Mouse (Mus musculus): ENCODE measurements around the gene 1110004F10Rik.

Gene 1110004F10Rik

DNA sequence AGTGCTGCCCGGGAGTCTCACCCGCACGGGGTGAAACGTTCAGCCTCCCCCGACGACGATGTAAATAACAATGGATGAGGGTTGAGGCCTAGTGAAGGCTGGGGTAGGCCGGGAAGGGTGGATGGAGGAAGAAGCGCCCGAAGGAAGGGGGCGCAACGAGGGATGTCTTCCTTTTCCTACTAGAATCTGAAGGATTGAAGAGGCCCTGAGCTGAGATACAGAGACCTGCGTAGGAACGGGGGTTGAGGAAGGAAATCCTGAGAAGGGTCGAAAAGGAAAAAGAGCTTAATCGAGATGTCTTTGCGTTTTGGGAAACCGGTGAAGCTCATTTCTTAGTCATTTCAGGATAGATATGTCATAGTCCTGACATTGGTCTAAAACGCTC is 54.3 kb downstream of the 1110004F10Rik start:
- DNase-seq (ENCODE audit: low spot score) = no peak

DNA sequence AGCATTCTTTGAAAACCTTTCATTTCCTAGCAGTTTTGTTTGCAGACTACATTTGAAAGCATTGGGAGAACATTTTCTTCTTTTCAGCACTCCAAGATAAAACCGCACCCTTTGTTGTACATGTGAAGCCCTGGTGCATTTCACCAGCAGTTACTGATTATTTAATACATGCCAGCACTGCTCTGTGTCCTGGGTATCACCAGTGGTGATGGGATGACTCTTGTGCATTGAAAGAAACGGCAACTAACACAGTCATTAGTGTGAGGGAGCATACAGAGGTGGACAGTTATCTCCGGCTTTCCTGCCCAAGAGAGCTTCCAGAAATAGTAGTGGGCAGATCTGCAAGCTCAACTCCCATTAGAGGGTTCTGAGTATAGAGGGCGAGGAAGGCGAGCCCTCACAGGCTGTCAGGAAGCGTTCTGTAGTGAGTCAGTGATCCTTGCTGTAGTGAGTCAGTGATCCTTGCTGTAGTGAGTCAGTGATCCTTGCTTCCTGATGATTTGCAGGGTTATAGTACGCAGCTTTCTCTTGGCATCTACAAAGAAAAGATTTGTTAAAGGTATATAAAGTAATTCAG is 60.8 kb downstream of the 1110004F10Rik start:
- DNase-seq (ENCODE audit: low spot score) = no peak

- no peak for DNase-seq (ENCODE audit: low spot score)
Observed at GRCm38 (mm10) chr7:116103091-116103490, 63.9 kb downstream of the 1110004F10Rik start.

- no peak for DNase-seq (ENCODE audit: low spot score)
Observed at GRCm38 (mm10) chr7:116110661-116111060, 71.5 kb downstream of the 1110004F10Rik start.

DNA sequence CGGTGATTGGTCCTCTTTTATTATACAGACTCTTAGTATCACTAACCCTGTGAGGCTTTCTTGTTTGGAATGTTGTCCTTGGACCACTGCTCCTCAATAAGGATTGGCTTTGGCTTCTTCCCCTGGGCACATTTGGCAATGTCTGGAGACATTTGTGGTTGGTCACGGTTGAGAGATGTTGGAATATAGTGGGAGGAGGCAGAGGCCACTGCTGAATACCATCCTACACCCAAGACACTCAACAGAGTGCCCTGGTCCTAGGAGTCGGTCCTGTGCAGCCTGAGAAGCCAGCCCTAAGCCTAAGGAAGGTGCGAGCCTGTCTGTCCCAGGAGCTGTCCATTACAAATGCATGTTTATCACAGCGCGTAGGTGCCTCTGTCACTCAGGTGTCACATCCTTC is 72.3 kb downstream of the 1110004F10Rik start:
- DNase-seq (ENCODE audit: low spot score) = no peak

DNA sequence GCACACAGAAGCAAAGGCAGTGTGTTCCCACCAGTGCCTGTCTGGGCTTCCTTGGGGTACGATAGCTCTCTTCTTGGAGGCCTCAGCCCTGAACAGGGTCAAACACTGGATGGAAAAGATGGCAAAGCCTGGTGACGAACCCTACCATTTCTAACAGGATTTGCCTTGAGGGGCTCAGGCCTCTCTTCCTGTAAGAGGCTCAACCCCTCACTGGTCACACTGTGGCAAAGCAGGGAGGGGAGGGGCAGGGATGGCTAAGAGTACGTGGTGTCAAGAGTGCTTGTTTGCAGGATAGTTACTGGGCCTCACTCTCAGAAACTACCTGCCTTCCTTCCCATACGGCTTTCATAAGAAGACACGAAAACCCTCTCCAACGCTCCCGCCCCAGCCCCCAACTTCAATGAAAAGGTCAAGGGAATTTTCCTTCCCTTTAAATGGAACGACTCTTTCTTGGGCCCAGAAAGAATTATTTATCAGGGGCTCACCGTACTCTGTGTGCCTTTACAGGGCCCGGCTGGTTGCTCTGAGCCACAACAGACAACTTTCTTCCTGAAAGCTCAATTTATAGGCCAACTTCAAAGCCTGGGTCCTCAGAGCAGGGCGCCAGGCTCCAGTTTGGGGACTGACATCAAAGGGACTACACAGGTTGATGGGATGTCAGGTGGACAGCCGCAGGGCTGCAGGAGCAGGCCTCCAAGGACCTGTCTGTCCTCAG is 76.2 kb downstream of the 1110004F10Rik start:
- DNase-seq (ENCODE audit: low spot score) = no peak

DNA sequence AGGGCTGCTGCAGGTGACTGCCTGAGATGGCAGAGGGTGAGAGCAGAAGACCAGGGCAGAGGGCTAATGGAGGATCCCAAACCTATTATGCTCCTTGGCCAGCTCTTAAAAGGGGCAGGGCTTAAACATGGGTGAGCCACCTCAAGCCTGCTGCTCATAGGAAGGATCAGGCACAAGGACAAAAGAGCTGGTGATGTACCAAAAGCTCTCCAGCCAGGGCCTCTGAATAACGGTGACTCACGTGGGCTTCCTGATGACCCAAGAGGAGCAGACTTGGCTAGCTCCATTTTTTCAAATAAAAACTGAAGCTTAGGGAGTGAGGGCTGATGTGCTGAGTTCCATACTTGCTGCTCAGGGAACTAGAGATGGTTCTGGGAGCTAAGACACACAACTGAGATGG is 76.8 kb downstream of the 1110004F10Rik start:
- no peak for DNase-seq (ENCODE audit: low spot score)

GRCm38 (mm10) chr7:116119306-116119857 is 80.2 kb downstream of the 1110004F10Rik start:
- no peak for DNase-seq (ENCODE audit: low spot score)

DNA sequence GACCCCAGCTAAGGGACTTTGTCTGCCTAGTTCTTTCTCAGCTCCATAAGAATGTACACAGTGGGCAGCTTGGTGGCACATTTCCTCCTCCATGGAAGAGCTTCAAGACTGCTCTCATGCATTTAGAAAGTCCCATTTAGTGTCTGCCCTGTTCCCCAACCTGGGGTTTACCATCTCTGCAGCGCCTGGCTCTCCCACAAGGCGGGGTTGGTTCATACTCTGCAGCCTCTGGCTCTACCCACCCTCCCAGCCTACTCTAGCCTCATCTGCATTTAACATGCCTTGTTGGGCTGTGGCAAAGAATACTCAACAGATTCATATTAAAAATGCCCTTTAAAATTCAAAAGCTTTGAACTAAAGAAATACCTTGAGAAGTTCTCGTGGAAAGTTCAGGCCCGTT is 81.5 kb downstream of the 1110004F10Rik start:
- DNase-seq (ENCODE audit: low spot score) = no peak

- no peak for DNase-seq (ENCODE audit: low spot score)
Observed at GRCm38 (mm10) chr7:116121202-116121601, 82.0 kb downstream of the 1110004F10Rik start.

DNA sequence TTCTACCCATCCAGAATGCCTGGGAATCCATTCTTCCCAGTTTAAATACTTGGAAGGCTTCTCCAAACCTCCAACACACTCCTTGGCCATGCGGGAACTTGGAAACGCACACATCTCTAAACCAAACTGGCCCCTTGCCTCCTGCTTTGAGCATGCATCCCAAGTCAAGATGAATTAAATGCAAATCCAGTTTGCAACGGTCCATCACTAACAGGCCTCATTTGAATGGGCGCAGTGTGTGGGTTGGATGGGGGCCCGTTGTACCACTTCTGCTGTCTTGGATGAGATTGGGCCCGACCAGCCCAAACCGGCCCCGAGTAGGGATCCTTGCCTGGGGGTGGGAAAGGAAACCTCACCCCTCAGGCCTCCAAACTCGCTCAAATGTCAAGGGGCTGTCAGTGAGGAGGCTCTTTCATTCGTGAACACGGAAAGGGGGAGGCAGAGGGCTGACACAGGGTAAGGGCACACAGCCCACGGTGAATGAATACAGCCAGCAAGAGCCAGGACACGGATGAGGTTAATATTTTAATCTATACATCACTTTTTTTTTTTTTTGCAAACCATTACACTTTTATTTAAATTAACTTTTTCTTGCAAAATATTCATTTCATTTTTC is 83.9 kb downstream of the 1110004F10Rik start:
- no peak for DNase-seq (ENCODE audit: low spot score)

DNA sequence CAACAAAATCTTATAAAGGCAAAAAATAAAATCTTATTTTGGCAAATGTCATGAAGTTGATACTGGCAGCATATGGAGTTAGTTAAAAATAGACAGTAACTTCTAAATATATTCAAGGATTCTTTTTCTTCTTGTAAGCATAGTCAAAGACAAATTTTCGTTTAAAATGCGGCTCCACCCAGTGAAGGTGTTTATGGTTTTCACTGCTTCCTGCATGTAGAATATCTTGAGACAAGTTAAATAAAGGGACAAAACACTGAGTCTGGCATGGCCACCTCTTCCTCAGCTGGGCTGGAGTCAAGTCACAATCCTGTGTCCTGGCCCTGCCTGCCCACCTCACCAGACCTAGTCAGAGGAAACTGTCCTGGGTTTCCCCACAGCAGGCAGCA is 84.4 kb downstream of the 1110004F10Rik start:
- no peak for DNase-seq (ENCODE audit: low spot score)

GRCm38 (mm10) chr7:116124057-116124456 is 84.9 kb downstream of the 1110004F10Rik start:
- DNase-seq (ENCODE audit: low spot score) = no peak

DNA sequence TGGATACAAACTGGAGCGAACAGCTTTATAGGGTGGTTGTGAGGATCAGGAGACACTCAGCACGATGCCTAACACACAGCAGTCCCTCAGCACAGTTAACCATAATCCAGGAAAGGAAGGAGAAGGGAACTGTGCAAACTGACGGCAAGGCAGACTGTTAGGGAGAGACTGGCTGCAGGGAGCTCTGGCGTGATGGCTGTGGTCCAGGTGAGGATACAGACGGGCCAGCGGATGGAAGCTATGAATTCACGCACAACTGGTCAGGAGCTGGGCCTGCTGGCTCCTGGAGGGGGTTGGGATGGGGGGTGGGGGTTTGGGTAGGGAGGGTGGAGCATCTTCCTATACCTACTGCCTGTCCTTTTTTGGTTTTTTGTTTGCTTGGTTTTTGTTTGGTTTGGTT is 86.5 kb downstream of the 1110004F10Rik start:
- DNase-seq (ENCODE audit: low spot score) = no peak

GRCm38 (mm10) chr7:116127052-116127451 is 87.9 kb downstream of the 1110004F10Rik start:
- no peak for DNase-seq (ENCODE audit: low spot score)

DNA sequence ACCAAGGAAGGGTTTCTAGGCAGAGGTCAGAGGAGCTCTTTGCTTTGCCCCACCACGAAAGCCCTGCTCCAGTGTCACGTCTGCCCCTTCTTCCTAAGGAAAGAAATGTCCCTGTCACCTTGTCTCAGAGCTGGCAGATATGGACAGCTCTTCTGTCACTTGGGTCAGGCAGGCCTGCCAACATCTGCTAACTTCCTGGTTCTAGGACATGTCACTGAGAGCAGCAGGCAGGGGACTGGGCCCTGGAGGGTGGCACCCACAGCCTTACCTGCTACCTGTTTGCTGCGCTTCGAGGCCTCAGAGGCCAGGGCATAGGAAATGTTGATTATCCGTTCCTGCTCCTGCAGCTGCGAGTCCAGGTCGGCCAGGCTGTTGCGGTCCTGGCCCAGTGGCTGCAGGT is 89.1 kb downstream of the 1110004F10Rik start:
- no peak for DNase-seq (ENCODE audit: low spot score)

DNA sequence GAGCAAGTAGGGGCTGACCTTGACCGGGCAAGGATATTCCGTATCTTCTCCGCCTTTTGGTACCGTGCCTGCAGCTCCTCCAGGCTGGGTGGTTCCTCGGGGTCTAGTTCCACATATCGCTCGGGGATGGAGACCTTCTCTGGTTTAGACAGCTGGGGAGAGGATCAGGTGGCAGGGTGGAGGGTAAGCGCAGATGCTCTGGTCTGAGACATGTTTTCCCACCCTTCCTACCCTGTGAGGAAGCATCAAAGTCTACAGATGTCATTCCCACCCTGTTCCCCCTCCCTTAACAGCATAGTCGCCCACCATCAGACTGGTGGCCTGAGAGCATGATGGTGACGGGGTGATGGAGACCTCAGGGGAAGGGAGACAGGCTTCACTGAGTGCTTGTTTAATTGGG is 90.2 kb downstream of the 1110004F10Rik start:
- no peak for DNase-seq (ENCODE audit: low spot score)

DNA sequence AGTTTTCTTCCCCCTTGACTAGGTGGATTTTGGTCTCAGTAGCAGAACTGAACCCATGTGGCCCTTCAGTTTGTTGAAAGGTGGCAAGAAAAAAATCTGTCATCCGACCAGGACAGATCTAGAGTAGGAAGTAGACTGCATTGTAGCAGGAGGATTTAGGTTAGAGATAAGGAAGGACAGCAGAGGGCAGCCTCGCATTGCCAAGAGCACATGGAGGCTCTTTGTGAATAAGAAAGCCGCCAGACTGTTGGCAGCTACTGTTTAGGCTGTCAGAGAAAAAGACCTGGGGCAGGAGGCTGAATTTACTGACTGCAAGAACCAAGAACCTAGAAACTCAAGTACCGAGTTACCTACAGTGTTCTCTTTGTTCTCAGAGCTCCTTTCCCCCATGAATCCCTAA is 92.2 kb downstream of the 1110004F10Rik start:
- no peak for DNase-seq (ENCODE audit: low spot score)

DNA sequence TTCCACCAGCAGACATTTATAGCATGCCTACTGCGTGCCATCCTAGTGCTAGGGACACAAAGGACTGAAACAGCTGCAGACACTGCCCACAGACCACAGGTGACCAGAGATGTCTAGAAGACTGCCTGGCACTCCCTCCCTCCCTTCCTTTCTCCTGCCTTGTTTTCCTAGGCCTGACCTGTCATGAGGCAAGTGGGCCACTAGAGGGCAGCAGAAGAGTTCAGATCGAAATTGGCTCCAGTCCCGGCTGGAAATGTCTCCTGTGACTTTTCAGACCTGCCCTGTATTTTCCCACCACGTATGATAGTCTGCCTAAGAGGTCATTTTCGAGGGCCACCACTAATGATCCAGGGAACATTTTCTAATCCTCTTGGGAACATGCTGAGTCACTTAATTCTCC is 92.9 kb downstream of the 1110004F10Rik start:
- peak; percentile 53 for DNase-seq (ENCODE audit: low spot score)

DNA sequence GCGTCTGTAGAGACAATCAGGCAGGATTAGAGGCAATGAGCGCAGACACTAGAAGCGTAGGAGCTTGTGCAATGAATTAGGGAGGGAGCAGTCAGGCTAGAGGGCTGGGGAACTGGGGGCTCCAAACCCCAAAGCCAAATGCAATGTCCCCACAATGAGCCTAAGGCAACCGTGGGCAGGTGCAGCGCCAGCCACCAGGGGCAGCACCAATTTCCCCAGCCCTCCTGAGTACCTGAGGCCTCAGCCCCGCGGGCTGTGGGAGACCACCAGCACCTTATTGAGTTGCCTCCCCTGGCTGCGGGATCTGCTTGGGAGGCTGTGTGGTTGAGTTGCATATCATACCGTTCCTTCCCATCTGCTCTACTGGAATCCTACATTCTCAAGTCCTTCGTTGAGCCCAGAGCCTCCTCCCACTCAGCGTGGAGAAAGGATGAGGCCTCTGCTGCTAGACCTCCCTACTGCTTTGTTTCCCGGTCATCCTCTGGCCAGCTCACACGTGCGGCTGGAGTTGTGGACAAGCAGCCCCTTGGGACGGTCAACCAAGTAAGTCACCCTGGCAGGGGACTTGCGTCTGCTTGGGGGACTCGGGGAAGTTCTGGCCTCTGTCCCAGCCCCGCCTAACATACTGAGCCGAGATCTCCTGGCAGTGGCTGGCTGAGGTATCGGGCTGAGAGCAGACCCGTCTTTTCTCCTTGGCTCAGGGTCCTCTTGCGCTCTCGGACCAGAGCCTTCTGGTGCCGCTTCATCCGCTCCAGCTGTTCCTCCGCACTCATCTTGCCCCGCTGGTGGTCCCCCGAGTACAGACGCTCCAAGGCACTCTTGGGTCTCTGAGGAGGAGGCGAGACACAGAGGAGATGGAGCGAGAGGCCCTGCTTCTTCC is 95.5 kb downstream of the 1110004F10Rik start:
- no peak for DNase-seq (ENCODE audit: low spot score)

DNA sequence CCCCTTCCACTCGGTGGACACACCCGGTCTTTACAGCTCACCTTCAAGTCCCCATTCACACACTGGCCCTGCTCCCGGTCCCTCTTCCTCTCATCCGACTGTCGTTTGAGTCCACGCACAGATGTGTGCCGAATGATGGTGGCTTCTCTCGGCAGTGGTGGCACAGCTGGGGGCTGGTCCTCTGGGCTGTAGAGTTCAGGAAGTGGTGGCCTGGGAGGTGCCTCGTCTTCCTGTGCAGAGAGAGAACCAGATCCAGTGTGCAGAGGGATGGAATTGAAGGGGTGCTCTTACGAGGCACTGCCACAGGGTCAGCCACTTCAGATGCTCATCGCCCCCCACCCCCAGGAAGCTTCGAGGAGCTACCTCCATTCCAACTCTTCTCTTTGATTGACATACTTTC is 98.0 kb downstream of the 1110004F10Rik start:
- DNase-seq (ENCODE audit: low spot score) = no peak

- DNase-seq (ENCODE audit: low spot score) = no peak
Observed at GRCm38 (mm10) chr7:116137671-116138070, 98.5 kb downstream of the 1110004F10Rik start.
